Mouse (Mus musculus) hindbrain, embryonic 13.5 days (tissue): ENCODE measurements at regions not wholly inside any gene's neighbourhood (a gene's known extent, or its start where the extent isn't known, plus 50 kb on each side); places are given as distances from the start of the nearest gene placed in this dataset.
A peak's percentile ranks its signal among the peaks of the same experiment; 100 is the strongest.

Experiments
- ATAC-seq: fragments of 200-750 bp; cut with Nextera tagmentation; 2 replicates; pipeline ENCODE4 v1.8.0; 2017; ENCODE audit warnings: moderate TSS enrichment; ENCODE audit not compliant: low FRiP score
- H3K27ac ChIP-seq: fragments of 300-500 bp; sonication (generic); 2 replicates; pipeline ENCODE4 v1.5.1; 2015; ENCODE audit warnings: inconsistent platforms, mild to moderate bottlenecking, moderate library complexity
- H3K27me3 ChIP-seq: fragments of 300-500 bp; sonication (generic); 2 replicates; pipeline ENCODE4 v1.6.1; 2015; ENCODE audit warnings: mild to moderate bottlenecking, inconsistent platforms
- H3K36me3 ChIP-seq: fragments of 300-500 bp; sonication (generic); 2 replicates; pipeline ENCODE4 v1.6.1; 2015; ENCODE audit warnings: mild to moderate bottlenecking, inconsistent platforms
- H3K4me1 ChIP-seq: fragments of 300-500 bp; sonication (generic); replicated peaks from 2 replicates; pipeline ENCODE4 v1.6.1; 2015; ENCODE audit warnings: inconsistent platforms
- H3K4me2 ChIP-seq: fragments of 300-500 bp; sonication (generic); 2 replicates; pipeline ENCODE4 v1.6.1; 2015; ENCODE audit warnings: inconsistent platforms, mild to moderate bottlenecking, moderate library complexity
- H3K4me3 ChIP-seq: fragments of 300-500 bp; sonication (generic); 2 replicates; pipeline ENCODE4 v1.5.1; 2015; ENCODE audit warnings: mild to moderate bottlenecking, inconsistent platforms
- H3K9ac ChIP-seq: fragments of 300-500 bp; sonication (generic); 2 replicates; pipeline ENCODE4 v1.6.1; 2015; ENCODE audit warnings: mild to moderate bottlenecking, inconsistent platforms
- H3K9me3 ChIP-seq: fragments of 300-500 bp; sonication (generic); 2 replicates; pipeline ENCODE4 v1.6.1; 2016; ENCODE audit warnings: inconsistent platforms
- WGBS: fragments of 180-500 bp; shearing (Covaris S2); methylation state at CpG from one replicate; pipeline ENCODE4 v1.1.7; 2015; 5-methylcytosine and 5-hydroxymethylcytosine counted together

GRCm38 (mm10) chr10:106113083-106113482 lies 271.9 kb upstream of the Mettl25 start:
- no peak overlapping the region for H3K27ac ChIP-seq
- 79% methylated on average over 3 of the region's 3 CpGs for WGBS
- H3K4me3 ChIP-seq, result no peak overlapping the region
- H3K9me3 ChIP-seq, result no peaks in the 10 kb centered on the region
- no peaks in the 10 kb centered on the region for H3K36me3 ChIP-seq
- no peak overlapping the region for H3K4me2 ChIP-seq
- no peak overlapping the region for H3K9ac ChIP-seq
- no peaks in the 10 kb centered on the region for H3K27me3 ChIP-seq
- no peaks in the 10 kb centered on the region for H3K4me1 ChIP-seq
- ATAC-seq, result no peak

GRCm38 (mm10) chr10:106114743-106115486 lies 273.7 kb upstream of the Mettl25 start:
- WGBS, result 51% methylated on average over 6 of the region's 6 CpGs
- no peak for ATAC-seq
- H3K4me3 ChIP-seq, result no peak overlapping the region
- H3K4me1 ChIP-seq, result no peaks in the 10 kb centered on the region
- no peaks in the 10 kb centered on the region for H3K9me3 ChIP-seq
- no peak overlapping the region for H3K27ac ChIP-seq
- no peak overlapping the region for H3K9ac ChIP-seq
- H3K36me3 ChIP-seq, result no peaks in the 10 kb centered on the region
- H3K27me3 ChIP-seq, result no peaks in the 10 kb centered on the region
- no peak overlapping the region for H3K4me2 ChIP-seq

GRCm38 (mm10) chr10:106121826-106122225 lies 280.6 kb upstream of the Mettl25 start:
- WGBS, result 74% methylated on average over 2 of the region's 2 CpGs
- Histone ChIP-seq H3K9ac (no peak overlapping the region), H3K9me3 (no peaks in the 10 kb centered on the region), H3K4me3 (no peak overlapping the region), H3K27ac (no peak overlapping the region), H3K4me2 (no peak overlapping the region), H3K36me3 (no peaks in the 10 kb centered on the region), H3K27me3 (no peaks in the 10 kb centered on the region), H3K4me1 (no peaks in the 10 kb centered on the region)
- ATAC-seq, result no peak

- no peaks in the 10 kb centered on the region for H3K9me3 ChIP-seq
- ATAC-seq, result no peak
- H3K27me3 ChIP-seq, result no peaks in the 10 kb centered on the region
- no peaks in the 10 kb centered on the region for H3K36me3 ChIP-seq
- no peak overlapping the region for H3K4me3 ChIP-seq
- H3K9ac ChIP-seq, result no peak overlapping the region
- 89% methylated on average over 8 of the region's 8 CpGs for WGBS
- no peak overlapping the region for H3K27ac ChIP-seq
- H3K4me1 ChIP-seq, result no peaks in the 10 kb centered on the region
- no peak overlapping the region for H3K4me2 ChIP-seq
These were observed 281.8 kb upstream of the Mettl25 start for GRCm38 (mm10) chr10:106122952-106123351.

- Histone ChIP-seq H3K9me3 (no peaks in the 10 kb centered on the region), H3K4me1 (no peaks in the 10 kb centered on the region)
These were observed 298.0 kb upstream of the Ppfia2 start for GRCm38 (mm10) chr10:106172131-106172530.

GRCm38 (mm10) chr10:106174433-106174832 lies 295.7 kb upstream of the Ppfia2 start:
- H3K4me3 ChIP-seq, result no peak overlapping the region
- H3K27ac ChIP-seq, result no peak overlapping the region
- 54% methylated on average over 1 of the region's 1 CpGs for whole genome bisulfite sequencing
- H3K27me3 ChIP-seq, result no peaks in the 10 kb centered on the region
- no peaks in the 10 kb centered on the region for H3K36me3 ChIP-seq
- 0 out of 2 replicates have a peak, but pooled peaks have one; percentile 61 for ATAC-seq
- no peaks in the 10 kb centered on the region for H3K4me1 ChIP-seq
- no peaks in the 10 kb centered on the region for H3K9me3 ChIP-seq
- no peak overlapping the region for H3K9ac ChIP-seq
- no peak overlapping the region for H3K4me2 ChIP-seq

More at GRCm38 (mm10) chr10:106172131-106172530, 298.0 kb upstream of the Ppfia2 start:
- Histone ChIP-seq H3K4me3 (no peak overlapping the region), H3K36me3 (no peaks in the 10 kb centered on the region), H3K4me2 (no peak overlapping the region), H3K27ac (no peak overlapping the region), H3K27me3 (no peaks in the 10 kb centered on the region), H3K9ac (no peak overlapping the region)
- WGBS, result 86% methylated on average over 3 of the region's 3 CpGs
- ATAC-seq, result no peak

GRCm38 (mm10) chr10:106179651-106180050 lies 290.5 kb upstream of the Ppfia2 start:
- Histone ChIP-seq H3K4me1 (no peaks in the 10 kb centered on the region), H3K4me3 (no peak overlapping the region), H3K36me3 (no peaks in the 10 kb centered on the region), H3K27me3 (no peaks in the 10 kb centered on the region), H3K9ac (no peak overlapping the region), H3K9me3 (no peaks in the 10 kb centered on the region), H3K4me2 (no peak overlapping the region), H3K27ac (no peak overlapping the region)
- 91% methylated on average over 3 of the region's 3 CpGs for WGBS
- ATAC-seq, result no peak

GRCm38 (mm10) chr10:106202566-106202965 lies 267.6 kb upstream of the Ppfia2 start:
- ATAC-seq, result no peak
- H3K9ac ChIP-seq, result no peak overlapping the region
- no peaks in the 10 kb centered on the region for H3K36me3 ChIP-seq
- no peak overlapping the region for H3K4me3 ChIP-seq
- WGBS, result 63% methylated on average over 2 of the region's 2 CpGs
- no peak overlapping the region for H3K4me2 ChIP-seq
- no peaks in the 10 kb centered on the region for H3K4me1 ChIP-seq
- H3K27me3 ChIP-seq, result no peaks in the 10 kb centered on the region
- H3K27ac ChIP-seq, result no peak overlapping the region
- H3K9me3 ChIP-seq, result no peaks in the 10 kb centered on the region

GRCm38 (mm10) chr10:106224251-106224650 lies 245.9 kb upstream of the Ppfia2 start:
- no peak for ATAC-seq
- no peaks in the 10 kb centered on the region for H3K27me3 ChIP-seq
- H3K9me3 ChIP-seq, result no peaks in the 10 kb centered on the region
- H3K4me3 ChIP-seq, result no peak overlapping the region
- no peaks in the 10 kb centered on the region for H3K4me1 ChIP-seq
- no peaks in the 10 kb centered on the region for H3K36me3 ChIP-seq
- H3K4me2 ChIP-seq, result no peak overlapping the region
- H3K27ac ChIP-seq, result no peak overlapping the region
- WGBS, result 84% methylated on average over 3 of the region's 3 CpGs
- H3K9ac ChIP-seq, result no peak overlapping the region

- ATAC-seq, result no peak
- H3K36me3 ChIP-seq, result no peaks in the 10 kb centered on the region
These were observed 228.0 kb upstream of the Ppfia2 start for GRCm38 (mm10) chr10:106242180-106242579.

GRCm38 (mm10) chr10:106254106-106254505 lies 216.0 kb upstream of the Ppfia2 start:
- Histone ChIP-seq H3K36me3 (no peaks in the 10 kb centered on the region), H3K9me3 (no peaks in the 10 kb centered on the region)
- 87% methylated on average over 5 of the region's 5 CpGs for WGBS

More at GRCm38 (mm10) chr10:106242180-106242579, 228.0 kb upstream of the Ppfia2 start:
- no peak overlapping the region for H3K4me2 ChIP-seq
- H3K27ac ChIP-seq, result no peak overlapping the region
- 69% methylated on average over 1 of the region's 1 CpGs for WGBS
- H3K9ac ChIP-seq, result no peak overlapping the region
- no peak overlapping the region for H3K4me3 ChIP-seq
- no peaks in the 10 kb centered on the region for H3K27me3 ChIP-seq
- no peaks in the 10 kb centered on the region for H3K4me1 ChIP-seq
- no peaks in the 10 kb centered on the region for H3K9me3 ChIP-seq

GRCm38 (mm10) chr10:106259811-106260210 lies 210.3 kb upstream of the Ppfia2 start:
- no peak overlapping the region for H3K4me2 ChIP-seq
- no peaks in the 10 kb centered on the region for H3K36me3 ChIP-seq
- H3K27me3 ChIP-seq, result no peaks in the 10 kb centered on the region
- no peaks in the 10 kb centered on the region for H3K9me3 ChIP-seq
- no peak overlapping the region for H3K4me3 ChIP-seq
- WGBS, result 81% methylated on average over 4 of the region's 4 CpGs
- no peak overlapping the region for H3K27ac ChIP-seq
- no peak overlapping the region for H3K9ac ChIP-seq
- no peak for ATAC-seq
- H3K4me1 ChIP-seq, result no peaks in the 10 kb centered on the region

More at GRCm38 (mm10) chr10:106254106-106254505, 216.0 kb upstream of the Ppfia2 start:
- H3K4me3 ChIP-seq, result no peak overlapping the region
- H3K4me1 ChIP-seq, result no peaks in the 10 kb centered on the region
- H3K27me3 ChIP-seq, result no peaks in the 10 kb centered on the region
- H3K4me2 ChIP-seq, result no peak overlapping the region
- ATAC-seq, result no peak
- H3K9ac ChIP-seq, result no peak overlapping the region
- H3K27ac ChIP-seq, result no peak overlapping the region

GRCm38 (mm10) chr10:106273335-106273734 lies 196.8 kb upstream of the Ppfia2 start:
- no peaks in the 10 kb centered on the region for H3K9me3 ChIP-seq
- H3K9ac ChIP-seq, result no peak overlapping the region
- no peak overlapping the region for H3K4me3 ChIP-seq
- no peaks in the 10 kb centered on the region for H3K4me1 ChIP-seq
- WGBS, result 83% methylated on average over 2 of the region's 2 CpGs
- no peaks in the 10 kb centered on the region for H3K36me3 ChIP-seq
- no peak for ATAC-seq
- no peak overlapping the region for H3K4me2 ChIP-seq
- no peak overlapping the region for H3K27ac ChIP-seq
- H3K27me3 ChIP-seq, result no peaks in the 10 kb centered on the region
